Comparison of ENCODE assay signal across 8 mouse cellular contexts in genomic region chr10:81303258-81303657, GRCm38 (mm10). TPM values are rescaled to one million over a fixed set of nuclear protein-coding genes. Genes with fewer than 3 reads are reported as not detected.
DNase-seq lines count a peak whose midpoint lies in the region; ATAC-seq and TF ChIP-seq lines count a peak whose summit lies in the region.

No protein-coding gene starts in this region.

- dilution Hi-C loops in CH12.LX (cut with MboI; ENCODE audit: extremely low pct_ligation_motif_present, extremely low pct_unique_long_range_greater_than_20kb, low sequenced_read_pairs) = no loop called here

- no peak overlapping the region; the same call in 1 of the 2 replicates for H3K4me2 ChIP-seq in CH12.LX (ENCODE audit: insufficient read depth, low read depth, poor library complexity, severe bottlenecking)
- no peak overlapping the region for H3K4me2 ChIP-seq in limb, embryonic 14.5 days (replicated peaks; ENCODE audit: low read depth, low read length, severe bottlenecking)

- 33% methylated on average over 10 of the region's 10 CpGs for WGBS in kidney, adult 2 months
- WGBS in embryonic facial prominence, embryonic 10.5 days = 78% methylated on average over 10 of the region's 10 CpGs
- WGBS in limb, embryonic 14.5 days = 84% methylated on average over 10 of the region's 10 CpGs

- H3K9ac ChIP-seq in CH12.LX (ENCODE audit: insufficient read depth, low read depth) = no peak overlapping the region
- 0 out of 2 replicates have a peak overlapping the region, but pooled peaks have one; percentile 12 for H3K9ac ChIP-seq in limb, embryonic 14.5 days (ENCODE audit: low read depth, low read length, severe bottlenecking)

- peak overlapping the region; percentile 14; the same call in 1 of the 2 replicates for H3K27ac ChIP-seq in kidney, adult 2 months (ENCODE audit: insufficient read depth, low read depth, low read length)
- H3K27ac ChIP-seq in CH12.LX (ENCODE audit: insufficient read depth, low read depth) = peak overlapping the region; percentile 17; the same call in 1 of the 2 replicates
- H3K27ac ChIP-seq in embryonic facial prominence, embryonic 10.5 days (replicated peaks) = peak overlapping the region; percentile 36
- no peak overlapping the region for H3K27ac ChIP-seq in limb, embryonic 14.5 days (replicated peaks; ENCODE audit: low read depth, low read length)

- H3K27me3 ChIP-seq in kidney, adult 2 months (replicated peaks; ENCODE audit: control insufficient read depth, insufficient read depth, low read length) = no peaks in the 10 kb centered on the region
- no peaks in the 10 kb centered on the region for H3K27me3 ChIP-seq in CH12.LX (replicated peaks)
- H3K27me3 ChIP-seq in embryonic facial prominence, embryonic 10.5 days (replicated peaks; ENCODE audit: low read depth, poor library complexity, severe bottlenecking) = no peaks in the 10 kb centered on the region
- no peaks in the 10 kb centered on the region for H3K27me3 ChIP-seq in limb, embryonic 14.5 days (ENCODE audit: control insufficient read depth, insufficient read depth, low read length)

- no peak overlapping the region for H3K4me3 ChIP-seq in kidney, adult 2 months (ENCODE audit: insufficient read depth, low read depth, low read length)
- peak overlapping the region in 1 of 3 experiments; percentile 14 for H3K4me3 ChIP-seq in CH12.LX (replicated peaks in 1 of 3; ENCODE audit: low read depth in 2 of 3, low read length in 2 of 3, poor library complexity in 1 of 3)
- 0 out of 2 replicates have a peak overlapping the region, but pooled peaks have one; percentile 9 for H3K4me3 ChIP-seq in embryonic facial prominence, embryonic 10.5 days
- H3K4me3 ChIP-seq in limb, embryonic 14.5 days (replicated peaks; ENCODE audit: low read length) = no peak overlapping the region

- peaks cover 55% of the 10 kb centered on the region for H3K4me1 ChIP-seq in kidney, adult 2 months (ENCODE audit: control insufficient read depth, insufficient read depth, low read length)
- peaks cover 55 to 93% of the 10 kb centered on the region in 2 experiments for H3K4me1 ChIP-seq in CH12.LX (ENCODE audit: control insufficient read depth in 1 of 2, insufficient read depth in 2 of 2)
- H3K4me1 ChIP-seq in embryonic facial prominence, embryonic 10.5 days = peaks cover 57% of the 10 kb centered on the region
- no peaks in the 10 kb centered on the region for H3K4me1 ChIP-seq in limb, embryonic 14.5 days (ENCODE audit: control insufficient read depth, insufficient read depth, low read length)

- in situ Hi-C loops in CH12.LX (cut with MboI; ENCODE audit: low pct_ligation_motif_present, low pct_unique_long_range_greater_than_20kb, low sequenced_read_pairs) = no loop called here

- DNase-seq in kidney, adult 2 months = no peak
- DNase-seq in kidney, adult 18-20 months = no peak
- no peak for DNase-seq in CH12.LX (ENCODE audit: extremely low read depth)
- no peak for DNase-seq in embryonic facial prominence, embryonic 10.5 days (ENCODE audit: low spot score)
- DNase-seq in limb, embryonic 14.5 days (ENCODE audit: low spot score) = no peak
- no peak for DNase-seq in gastrocnemius, postnatal 14 days
- no peak for DNase-seq in adrenal gland, postnatal 4 days (ENCODE audit: low spot score in 2 of 2)
- no peak for DNase-seq in right cerebral cortex, postnatal 10 days (ENCODE audit: low spot score in 2 of 2)

- TF ChIP-seq RAD21 in CH12.LX (IDR thresholded peaks at IDR 0.05; ENCODE audit: low read depth, low read length) = no peak

- no peak for TF ChIP-seq EP300 in CH12.LX (IDR thresholded peaks at IDR 0.05; ENCODE audit: low read length)

- no peak for TF ChIP-seq CTCF in kidney, adult 2 months (conservative IDR thresholded peaks at IDR 0.05; ENCODE audit: insufficient read depth, insufficient read length, low read depth, low read length)
- no peak for TF ChIP-seq CTCF in CH12.LX (conservative IDR thresholded peaks at IDR 0.05 in 1 of 2, IDR thresholded peaks at IDR 0.05 in 1 of 2; ENCODE audit: low read depth in 2 of 2, low read length in 2 of 2)

- H3K36me3 ChIP-seq in kidney, adult 2 months (ENCODE audit: control insufficient read depth, insufficient read depth, low read length) = no peaks in the 10 kb centered on the region
- H3K36me3 ChIP-seq in CH12.LX (replicated peaks in 1 of 2; ENCODE audit: control insufficient read depth in 1 of 2, insufficient read depth in 1 of 2, low read length in 1 of 2) = peaks cover 31 to 45% of the 10 kb centered on the region in 2 experiments
- H3K36me3 ChIP-seq in embryonic facial prominence, embryonic 10.5 days (replicated peaks) = peaks cover 68% of the 10 kb centered on the region
- peaks cover 32% of the 10 kb centered on the region for H3K36me3 ChIP-seq in limb, embryonic 14.5 days (ENCODE audit: control insufficient read depth, insufficient read depth, low read length)

- H3K79me2 ChIP-seq in CH12.LX (replicated peaks; ENCODE audit: control insufficient read depth, extremely low read depth, insufficient read depth, poor library complexity, severe bottlenecking) = peaks cover 34% of the 10 kb centered on the region

- ATAC-seq in limb, embryonic 14.5 days (ENCODE audit: low FRiP score, low read depth) = no peak

- no peaks in the 10 kb centered on the region for H3K9me3 ChIP-seq in CH12.LX (replicated peaks; ENCODE audit: low read length)
- H3K9me3 ChIP-seq in embryonic facial prominence, embryonic 10.5 days = no peaks in the 10 kb centered on the region
- H3K9me3 ChIP-seq in limb, embryonic 14.5 days (ENCODE audit: control insufficient read depth, low read length) = no peaks in the 10 kb centered on the region

- intact Hi-C loops in gastrocnemius, postnatal 14 days (cut with DNase I; ENCODE audit: low total_unique reads) = no loop called here

- TF ChIP-seq POLR2A in kidney, adult 2 months (IDR thresholded peaks at IDR 0.05; ENCODE audit: low read depth, low read length) = no peak
- TF ChIP-seq POLR2A in CH12.LX (IDR thresholded peaks at IDR 0.05; ENCODE audit: low read depth, low read length) = no peak
- no peak for TF ChIP-seq POLR2A in limb, embryonic 14.5 days (IDR thresholded peaks at IDR 0.05; ENCODE audit: borderline replicate concordance, extremely low read depth, insufficient read depth, insufficient read length)

TF ChIP-seq in CH12.LX, 34 proteins besides CTCF, POLR2A, EP300 and RAD21 (continues in another document):
- TF ChIP-seq MXI1 (IDR thresholded peaks at IDR 0.05; ENCODE audit: low read depth, low read length) (no peak), JUN (IDR thresholded peaks at IDR 0.05; ENCODE audit: insufficient read depth, low read depth, low read length) (no peak)

RNA-seq across cellular contexts. Expression of gene Pip5k1c, which starts 10.5 kb away (rescaled TPM):
- polyA plus RNA-seq in kidney, adult 2 months (2012; rRNA removed) = 70.7 and 76.3 TPM in 2 replicates
- total RNA-seq in CH12.LX (2012; rRNA removed) = 12.6 and 17.9 TPM in 2 replicates
- total RNA-seq in CH12.LX (2014; rRNA removed) = 11.4 and 11.7 TPM in 2 replicates
- 46.7 and 51.4 TPM in 2 replicates for polyA plus RNA-seq in CH12.LX (2012; ENCODE audit: insufficient read length, low read depth)
- 72.2 and 72.4 TPM in 2 replicates for polyA plus RNA-seq in embryonic facial prominence, embryonic 10.5 days (2016; fragmentation: Nextera tagmentation; extraction: Ambion mirVana)
- 70.4 and 93.4 TPM in 2 replicates for polyA plus RNA-seq in limb, embryonic 14.5 days (2012; rRNA removed)
- polyA plus RNA-seq in limb, embryonic 14.5 days (2014; fragmentation: Nextera tagmentation; extraction: Ambion mirVana) = 53.0 and 60.4 TPM in 2 replicates
- 10 to 100 TPM; 18.5 to 22.8 TPM for total RNA-seq in gastrocnemius, postnatal 14 days (2021)
- total RNA-seq in adrenal gland, postnatal 4 days (2021) = 10 to 100 TPM; 65.2 to 71.1 TPM

RNA-seq across cellular contexts. Expression of gene Tjp3, which starts 11.9 kb away (rescaled TPM):
- 13.2 and 19.0 TPM in 2 replicates for polyA plus RNA-seq in kidney, adult 2 months (2012; rRNA removed)
- total RNA-seq in CH12.LX (2012; rRNA removed) (4.8 and 7.2 TPM in 2 replicates), CH12.LX (2014; rRNA removed) (0.42 TPM in 1 of 2 replicates, not detected in the other)
- polyA plus RNA-seq in CH12.LX (2012; ENCODE audit: insufficient read length, low read depth) = 0.76 and 0.97 TPM in 2 replicates
- 8.9 and 9.0 TPM in 2 replicates for polyA plus RNA-seq in embryonic facial prominence, embryonic 10.5 days (2016; fragmentation: Nextera tagmentation; extraction: Ambion mirVana)
- 2.8 and 3.5 TPM in 2 replicates for polyA plus RNA-seq in limb, embryonic 14.5 days (2012; rRNA removed)
- polyA plus RNA-seq in limb, embryonic 14.5 days (2014; fragmentation: Nextera tagmentation; extraction: Ambion mirVana) = 5.2 and 6.4 TPM in 2 replicates
- not detected for total RNA-seq in gastrocnemius, postnatal 14 days (2021)
- 1 to 10 TPM; 1.8 to 3.1 TPM for total RNA-seq in adrenal gland, postnatal 4 days (2021)

RNA-seq across cellular contexts. Expression of gene Cactin, which starts 17.6 kb away (rescaled TPM):
- 23.7 and 24.5 TPM in 2 replicates for polyA plus RNA-seq in kidney, adult 2 months (2012; rRNA removed)
- 34.6 and 39.7 TPM in 2 replicates for total RNA-seq in CH12.LX (2012; rRNA removed)
- total RNA-seq in CH12.LX (2014; rRNA removed) = 19.9 and 21.4 TPM in 2 replicates
- polyA plus RNA-seq in CH12.LX (2012; ENCODE audit: insufficient read length, low read depth) = 39.3 and 39.5 TPM in 2 replicates
- 52.3 and 54.3 TPM in 2 replicates for polyA plus RNA-seq in embryonic facial prominence, embryonic 10.5 days (2016; fragmentation: Nextera tagmentation; extraction: Ambion mirVana)
- polyA plus RNA-seq in limb, embryonic 14.5 days (2012; rRNA removed) = 46.5 and 50.0 TPM in 2 replicates
- 25.3 and 33.9 TPM in 2 replicates for polyA plus RNA-seq in limb, embryonic 14.5 days (2014; fragmentation: Nextera tagmentation; extraction: Ambion mirVana)
- total RNA-seq in gastrocnemius, postnatal 14 days (2021) = 1 to 10 TPM; 7.7 to 10.0 TPM
- 10 to 100 TPM; 43.8 to 44.4 TPM for total RNA-seq in adrenal gland, postnatal 4 days (2021)

RNA-seq across cellular contexts. Expression of gene Tbxa2r, which starts 25.3 kb away (rescaled TPM):
- 16.6 and 21.7 TPM in 2 replicates for polyA plus RNA-seq in kidney, adult 2 months (2012; rRNA removed)
- total RNA-seq in CH12.LX (2012; rRNA removed) = 0.13 and 0.21 TPM in 2 replicates
- total RNA-seq in CH12.LX (2014; rRNA removed) = 0.12 TPM in 1 of 2 replicates, not detected in the other
- 0.23 and 0.30 TPM in 2 replicates for polyA plus RNA-seq in CH12.LX (2012; ENCODE audit: insufficient read length, low read depth)
- 3.1 and 3.6 TPM in 2 replicates for polyA plus RNA-seq in embryonic facial prominence, embryonic 10.5 days (2016; fragmentation: Nextera tagmentation; extraction: Ambion mirVana)
- polyA plus RNA-seq in limb, embryonic 14.5 days (2012; rRNA removed) = 9.2 and 13.7 TPM in 2 replicates
- polyA plus RNA-seq in limb, embryonic 14.5 days (2014; fragmentation: Nextera tagmentation; extraction: Ambion mirVana) = 8.5 and 10.8 TPM in 2 replicates
- 1 to 10 TPM; 1.5 to 2.2 TPM for total RNA-seq in gastrocnemius, postnatal 14 days (2021)
- total RNA-seq in adrenal gland, postnatal 4 days (2021) = 10 to 100 TPM; 27.3 to 30.6 TPM

RNA-seq across cellular contexts. Expression of gene Apba3, which starts 36.5 kb away (rescaled TPM):
- 142 and 147 TPM in 2 replicates for polyA plus RNA-seq in kidney, adult 2 months (2012; rRNA removed)
- total RNA-seq in CH12.LX (2012; rRNA removed) (104 and 149 TPM in 2 replicates), CH12.LX (2014; rRNA removed) (40.2 and 43.4 TPM in 2 replicates)
- 43.2 and 47.4 TPM in 2 replicates for polyA plus RNA-seq in CH12.LX (2012; ENCODE audit: insufficient read length, low read depth)
- polyA plus RNA-seq in embryonic facial prominence, embryonic 10.5 days (2016; fragmentation: Nextera tagmentation; extraction: Ambion mirVana) = 57.2 and 57.5 TPM in 2 replicates
- polyA plus RNA-seq in limb, embryonic 14.5 days (2012; rRNA removed) = 77.9 and 102 TPM in 2 replicates
- polyA plus RNA-seq in limb, embryonic 14.5 days (2014; fragmentation: Nextera tagmentation; extraction: Ambion mirVana) = 58.2 and 59.2 TPM in 2 replicates
- total RNA-seq in gastrocnemius, postnatal 14 days (2021) = 10 to 100 TPM; 62.8 to 71.1 TPM
- 10 to 100 TPM; 47.8 to 49.5 TPM for total RNA-seq in adrenal gland, postnatal 4 days (2021)
